Mouse (Mus musculus) bone marrow macrophage, adult 2 months (primary cell): ENCODE results near the gene Tmem86a. TPM values are rescaled to one million over a fixed set of nuclear protein-coding genes. Genes with fewer than 3 reads are reported as not detected.

ENCODE experiments used
- H3K27ac ChIP-seq: 2 replicates; pipeline ENCODE4 v1.5.1; 2012; ENCODE audit warnings: low read depth, low read length; ENCODE audit not compliant: insufficient read depth
- H3K4me1 ChIP-seq: 2 replicates; pipeline ENCODE4 v1.6.1; 2012; ENCODE audit warnings: low read length; ENCODE audit not compliant: control insufficient read depth, insufficient read depth
- H3K4me3 ChIP-seq: 2 replicates; pipeline ENCODE4 v1.5.1; 2012; ENCODE audit warnings: mild to moderate bottlenecking, low read length, moderate library complexity; ENCODE audit not compliant: insufficient read depth
- CTCF ChIP-seq: IDR thresholded peaks from 2 replicates; pipeline ENCODE4 v1.5.1; 2012; ENCODE audit warnings: low read depth, mild to moderate bottlenecking, low read length, moderate library complexity
- POLR2A ChIP-seq: IDR thresholded peaks from 2 replicates; pipeline ENCODE4 v1.6.1; 2012; ENCODE audit warnings: mild to moderate bottlenecking, low read depth, low read length, borderline replicate concordance
- polyA plus RNA-seq: library from polyadenylated mRNA; stranded (reverse); fragments of >200 nt; gene quantifications from 2 replicates; pipeline ENCODE4 v1.2.4, GENCODE M21; 2012; ENCODE audit not compliant: missing spikeins, insufficient read depth, insufficient read length

The Tmem86a gene
- polyA plus RNA-seq, 1 experiment = 100 TPM

DNA sequence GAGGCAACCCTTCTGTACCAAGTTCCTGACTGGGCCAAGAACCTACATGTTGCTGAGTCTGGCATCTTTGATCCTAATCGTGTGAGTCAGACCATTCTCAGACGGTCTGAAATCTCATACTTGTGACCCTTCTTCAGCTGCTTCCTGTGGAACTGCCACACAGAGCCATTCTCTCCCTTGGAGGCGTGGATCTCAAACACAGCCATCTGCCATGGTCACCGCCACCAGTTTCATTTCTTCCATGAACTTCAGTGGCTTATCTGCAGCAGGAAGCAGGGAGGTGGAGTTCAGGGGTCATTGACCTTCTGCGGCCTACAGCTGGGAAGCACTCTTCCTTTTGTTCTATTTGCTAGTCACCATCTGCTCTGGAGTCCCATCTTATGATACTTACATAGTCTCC is 17.5 kb downstream of the Tmem86a start:
- H3K27ac ChIP-seq = peak overlapping the region; percentile 32
- TF ChIP-seq CTCF = no peak
- no peak for TF ChIP-seq POLR2A
- no peak overlapping the region for H3K4me3 ChIP-seq
- H3K4me1 ChIP-seq = peaks cover 18% of the 10 kb centered on the region

- Histone ChIP-seq H3K27ac (no peak overlapping the region), H3K4me1 (peaks cover 11% of the 10 kb centered on the region), H3K4me3 (no peak overlapping the region)
- TF ChIP-seq CTCF = 0 out of 2 replicates have a peak, but pooled peaks have one; percentile 26
- TF ChIP-seq POLR2A = no peak
These were observed 22.1 kb downstream of the Tmem86a start for GRCm38 (mm10) chr7:47072551-47072950.

GRCm38 (mm10) chr7:47073536-47074521 is 23.4 kb downstream of the Tmem86a start:
- no peak overlapping the region for H3K4me3 ChIP-seq
- H3K4me1 ChIP-seq = peaks cover 4% of the 10 kb centered on the region; the same call in 1 of the 2 replicates
- no peak overlapping the region for H3K27ac ChIP-seq
- TF ChIP-seq CTCF (no peak), POLR2A (no peak)

- peaks cover 10% of the 10 kb centered on the region for H3K4me1 ChIP-seq
- H3K27ac ChIP-seq = no peak overlapping the region
- H3K4me3 ChIP-seq = no peak overlapping the region
- TF ChIP-seq CTCF = no peak
- TF ChIP-seq POLR2A = no peak
These were observed 25.8 kb downstream of the Tmem86a start for GRCm38 (mm10) chr7:47076193-47076592.

- H3K4me1 ChIP-seq = peaks cover 10% of the 10 kb centered on the region
- no peak overlapping the region for H3K4me3 ChIP-seq
- H3K27ac ChIP-seq = no peak overlapping the region
- TF ChIP-seq CTCF (no peak), POLR2A (no peak)
These were observed 26.3 kb downstream of the Tmem86a start for GRCm38 (mm10) chr7:47076729-47077128.

GRCm38 (mm10) chr7:47077451-47077850 is 27.1 kb downstream of the Tmem86a start:
- Histone ChIP-seq H3K27ac (no peak overlapping the region), H3K4me1 (peaks cover 7% of the 10 kb centered on the region), H3K4me3 (no peak overlapping the region)
- TF ChIP-seq CTCF = peak; percentile 52
- no peak for TF ChIP-seq POLR2A

- Histone ChIP-seq H3K4me1 (peaks cover 6% of the 10 kb centered on the region), H3K4me3 (no peak overlapping the region), H3K27ac (no peak overlapping the region)
- TF ChIP-seq CTCF (no peak), POLR2A (no peak)
These were observed 30.5 kb downstream of the Tmem86a start for GRCm38 (mm10) chr7:47080868-47081267.

- H3K4me1 ChIP-seq = peaks cover 6% of the 10 kb centered on the region
These were observed 30.9 kb downstream of the Tmem86a start for GRCm38 (mm10) chr7:47081277-47081676.

GRCm38 (mm10) chr7:47085075-47085474 is 34.7 kb downstream of the Tmem86a start:
- H3K4me1 ChIP-seq = peaks cover 6% of the 10 kb centered on the region
- TF ChIP-seq POLR2A (no peak), CTCF (no peak)
- H3K27ac ChIP-seq = no peak overlapping the region
- H3K4me3 ChIP-seq = no peak overlapping the region

More at GRCm38 (mm10) chr7:47081277-47081676, 30.9 kb downstream of the Tmem86a start:
- TF ChIP-seq CTCF = peak; percentile 91
- no peak for TF ChIP-seq POLR2A
- Histone ChIP-seq H3K4me3 (no peak overlapping the region), H3K27ac (no peak overlapping the region)

DNA sequence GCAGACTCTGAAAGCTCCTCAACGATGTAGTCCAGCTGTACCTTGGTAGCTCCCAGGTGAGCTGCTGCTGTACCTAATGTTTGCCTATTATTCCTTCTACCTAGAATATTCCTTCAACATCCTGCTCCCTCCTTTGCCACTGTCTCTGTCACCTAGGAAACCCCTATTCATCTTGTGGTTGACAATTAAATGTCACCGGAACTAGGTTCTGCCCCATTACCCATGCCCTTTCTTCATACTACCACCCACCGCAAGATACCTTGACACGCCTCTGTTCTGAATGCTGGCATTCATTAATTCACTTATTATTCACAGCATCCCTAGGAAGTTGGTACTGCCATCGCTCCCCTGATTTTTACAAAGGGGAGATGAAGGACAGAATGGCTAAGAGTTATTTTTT is 43.5 kb downstream of the Tmem86a start:
- Histone ChIP-seq H3K4me3 (no peak overlapping the region), H3K27ac (no peak overlapping the region), H3K4me1 (peaks cover 2% of the 10 kb centered on the region; the same call in 1 of the 2 replicates)
- TF ChIP-seq CTCF = no peak
- no peak for TF ChIP-seq POLR2A
